8 mouse cellular contexts compared by ENCODE assay signal in genomic region chr3:137057225-137057910, GRCm38 (mm10).
DNase-seq lines count a peak whose midpoint lies in the region; ATAC-seq lines count a peak whose summit lies in the region.
"Had no signal": no experiment of that assay in that cellular context is flagged by ENCODE, and none has a peak within 500 bp of the region (broad histone marks: within the 10 kb centered on the region; RNA-seq: fewer than 3 reads in every experiment).

No protein-coding gene starts in this region.

- H3K4me1 ChIP-seq in forebrain, embryonic 11.5 days (replicated peaks; ENCODE audit: control insufficient read depth, insufficient read depth, low read length), result peaks cover 4% of the 10 kb centered on the region; the same call in 1 of the 2 replicates
- peaks cover 4% of the 10 kb centered on the region; the same call in 1 of the 2 replicates for H3K4me1 ChIP-seq in neural tube, embryonic 12.5 days

- ATAC-seq in forebrain, embryonic 11.5 days (replicated peaks; ENCODE audit: low FRiP score), result peak; percentile 95
- peak; percentile 56; the same call in 1 of the 2 replicates for ATAC-seq in neural tube, embryonic 12.5 days (ENCODE audit: low FRiP score, low read depth)

- H3K4me2 ChIP-seq in forebrain, embryonic 11.5 days (ENCODE audit: low read depth, low read length, severe bottlenecking), result no peak overlapping the region
- no peak overlapping the region; the same call in 1 of the 2 replicates for H3K4me2 ChIP-seq in neural tube, embryonic 12.5 days (replicated peaks)

- DNase-seq in cerebellum, postnatal 4 days (ENCODE audit: low spot score in 2 of 2), result peak; percentile 23 to 52
- peak; percentile 85 for DNase-seq in forebrain, embryonic 11.5 days (ENCODE audit: low spot score)
- peak; percentile 83 for DNase-seq in layer of hippocampus, adult 9-10 months (ENCODE audit: low spot score)
- no peak for DNase-seq in MN1 (ENCODE audit: low spot score)
- no peak for DNase-seq in spleen, postnatal 36 days (ENCODE audit: low spot score in 2 of 2)
- no peak for DNase-seq in adrenal gland, postnatal 10 days
- DNase-seq: liver had no signal

- H3K4me3 ChIP-seq in forebrain, embryonic 11.5 days (ENCODE audit: low read depth, low read length), result no peak overlapping the region
- no peak overlapping the region for H3K4me3 ChIP-seq in neural tube, embryonic 12.5 days

- WGBS in forebrain, embryonic 11.5 days, result 29% methylated on average over 6 of the region's 6 CpGs
- 47% methylated on average over 6 of the region's 6 CpGs for WGBS in neural tube, embryonic 12.5 days

- H3K27ac ChIP-seq in forebrain, embryonic 11.5 days (ENCODE audit: low read depth, low read length), result peak overlapping the region; percentile 74
- H3K27ac ChIP-seq in neural tube, embryonic 12.5 days, result no peak overlapping the region

- no peaks in the 10 kb centered on the region for H3K36me3 ChIP-seq in forebrain, embryonic 11.5 days (ENCODE audit: control insufficient read depth, insufficient read depth, low read length)
- H3K36me3 ChIP-seq in neural tube, embryonic 12.5 days, result no peaks in the 10 kb centered on the region

- H3K27me3 ChIP-seq in forebrain, embryonic 11.5 days (ENCODE audit: control insufficient read depth, insufficient read depth, low read length), result no peaks in the 10 kb centered on the region
- no peaks in the 10 kb centered on the region for H3K27me3 ChIP-seq in neural tube, embryonic 12.5 days (replicated peaks)

- H3K9ac ChIP-seq in forebrain, embryonic 11.5 days (ENCODE audit: low read length), result no peak overlapping the region
- H3K9ac ChIP-seq in neural tube, embryonic 12.5 days, result no peak overlapping the region

- no peaks in the 10 kb centered on the region for H3K9me3 ChIP-seq in forebrain, embryonic 11.5 days (ENCODE audit: control insufficient read depth, low read length)
- no peaks in the 10 kb centered on the region for H3K9me3 ChIP-seq in neural tube, embryonic 12.5 days

Comparison
In these comparisons a context has a peak if more than half of its experiments do, and no peak if none do; other contexts are left out.
1. DNase-seq: peak in cerebellum, postnatal 4 days (2 of 2), forebrain, embryonic 11.5 days (single experiment) and layer of hippocampus, adult 9-10 months (single experiment); none in MN1 (single experiment), spleen, postnatal 36 days (0 of 2) and adrenal gland, postnatal 10 days (single experiment).